Mouse (Mus musculus): ENCODE results near the gene Ift172.

GRCm38 (mm10) chr5:31303093-31303492 is 12.2 kb upstream of the Ift172 start:
- TF ChIP-seq USF2 (IDR thresholded peaks at IDR 0.05; ENCODE audit: borderline replicate concordance in 1 of 2, insufficient read depth in 1 of 2, low read depth in 1 of 2, low read length in 2 of 2) (no peak), EP300 (IDR thresholded peaks at IDR 0.05; ENCODE audit: low read depth in 1 of 2, low read length in 2 of 2) (no peak), UBTF (IDR thresholded peaks at IDR 0.05; ENCODE audit: borderline replicate concordance, insufficient read depth, low read depth, low read length) (no peak), POLR2A (IDR thresholded peaks at IDR 0.05; ENCODE audit: control insufficient read depth in 1 of 2, insufficient read depth in 1 of 2, low read depth in 1 of 2, low read length in 2 of 2, poor library complexity in 1 of 2) (no peak), CTCF (IDR thresholded peaks at IDR 0.05 in 2 of 3, conservative IDR thresholded peaks at IDR 0.05 in 1 of 3; ENCODE audit: control insufficient read depth in 1 of 3, insufficient read depth in 1 of 3, low read depth in 2 of 3, low read length in 3 of 3, poor library complexity in 1 of 3, severe bottlenecking in 1 of 3) (no peak), POLR2AphosphoS2 (IDR thresholded peaks at IDR 0.05; ENCODE audit: low read length) (no peak), RAD21 (IDR thresholded peaks at IDR 0.05; ENCODE audit: low read depth, low read length) (no peak), E2F4 (IDR thresholded peaks at IDR 0.05; ENCODE audit: borderline replicate concordance, low read depth, low read length) (no peak), USF1 (IDR thresholded peaks at IDR 0.05; ENCODE audit: low read depth, low read length) (no peak), HCFC1 (IDR thresholded peaks at IDR 0.05; ENCODE audit: low read depth, low read length) (no peak), CHD1 (IDR thresholded peaks at IDR 0.05; ENCODE audit: low read depth, low read length) (no peak)
